Mouse (Mus musculus) lung, adult 2 months (tissue): ENCODE results near the gene Cd3g.

Source experiments
- CTCF ChIP-seq: fragments of 200-500 bp; IDR thresholded peaks from 2 replicates; pipeline ENCODE4 v1.5.1; 2011; ENCODE audit warnings: mild to moderate bottlenecking, low read length, control low read depth; ENCODE audit not compliant: insufficient read depth
- POLR2A ChIP-seq: fragments of 200-500 bp; IDR thresholded peaks from 2 replicates; pipeline ENCODE4 v1.6.1; 2011; ENCODE audit warnings: low read depth, mild to moderate bottlenecking, control low read depth, low read length, borderline replicate concordance; ENCODE audit errors: extremely low read depth

DNA sequence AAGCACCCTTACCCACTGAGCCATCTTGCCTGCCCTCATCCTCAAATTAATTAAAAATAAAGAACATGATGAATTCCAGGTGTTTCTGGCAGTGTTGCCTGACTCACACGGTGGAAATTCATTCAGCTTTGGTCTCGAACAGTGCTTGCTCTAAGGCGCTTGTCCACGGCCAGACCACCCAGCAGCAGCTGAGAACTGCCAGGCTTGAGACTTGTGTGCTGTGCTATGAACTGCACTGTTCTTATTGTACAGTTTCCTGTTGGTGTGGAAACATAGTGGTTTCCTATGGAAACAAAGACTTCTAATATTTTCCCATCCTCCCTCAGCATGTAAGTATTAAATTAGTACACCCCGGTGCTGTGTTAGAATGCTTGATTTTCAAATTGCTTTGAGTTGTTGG lies 6.7 kb upstream of the Cd3g start:
- TF ChIP-seq POLR2A (no peak), CTCF (no peak)
